Mouse (Mus musculus) ES-Bruce4 (cell line): ENCODE results near the gene Hook2. TPM values are rescaled to one million over a fixed set of nuclear protein-coding genes. Genes with fewer than 3 reads are reported as not detected.

Experiments used
- H3K27ac ChIP-seq: 2 replicates; pipeline ENCODE4 v1.5.1; 2012; ENCODE audit warnings: low read length, inconsistent platforms; ENCODE audit not compliant: insufficient read depth
- H3K27me3 ChIP-seq: 2 replicates; pipeline ENCODE4 v1.6.1; 2012; ENCODE audit warnings: mild to moderate bottlenecking, low read length, inconsistent platforms; ENCODE audit not compliant: control insufficient read depth, poor library complexity, insufficient read depth, severe bottlenecking
- H3K36me3 ChIP-seq: 2 replicates; pipeline ENCODE4 v1.6.1; 2012; ENCODE audit warnings: inconsistent platforms, mild to moderate bottlenecking, low read length, moderate library complexity; ENCODE audit not compliant: control insufficient read depth, poor library complexity, insufficient read depth, severe bottlenecking
- H3K4me1 ChIP-seq: one replicate; pipeline ENCODE4 v1.8.1; 2011; ENCODE audit warnings: low read length; ENCODE audit not compliant: control insufficient read depth, insufficient read depth
- H3K4me3 ChIP-seq: 2 replicates; pipeline ENCODE4 v1.5.1; 2011; ENCODE audit warnings: low read depth, mild to moderate bottlenecking, low read length
- H3K9ac ChIP-seq: 2 replicates; pipeline ENCODE4 v1.6.1; 2012; ENCODE audit warnings: low read depth, mild to moderate bottlenecking, inconsistent platforms; ENCODE audit not compliant: poor library complexity, severe bottlenecking
- H3K9me3 ChIP-seq: replicated peaks from 2 replicates; pipeline ENCODE4 v1.6.1; 2012; ENCODE audit warnings: mild to moderate bottlenecking, low read length, inconsistent platforms; ENCODE audit not compliant: control insufficient read depth, poor library complexity, insufficient read depth, severe bottlenecking
- CTCF ChIP-seq: IDR thresholded peaks from one replicate; pipeline ENCODE4 v1.8.1; 2011; ENCODE audit warnings: low read depth, low read length
- EP300 ChIP-seq: IDR thresholded peaks from 2 replicates; pipeline ENCODE4 v1.6.1; 2011; ENCODE audit warnings: low read depth, low read length; ENCODE audit not compliant: insufficient read depth
- POLR2A ChIP-seq: IDR thresholded peaks from one replicate; pipeline ENCODE4 v1.8.1; 2011; ENCODE audit warnings: low read length; ENCODE audit not compliant: insufficient read depth
- polyA plus RNA-seq: library from polyadenylated mRNA; stranded (reverse); fragments of >200 nt; gene quantifications from 2 replicates; pipeline ENCODE4 v1.2.4, GENCODE M21; 2011; ENCODE audit warnings: low read depth; ENCODE audit not compliant: missing spikeins, insufficient read depth, insufficient read length

The Hook2 gene
- polyA plus RNA-seq, 1 experiment: 41.5 TPM

- Histone ChIP-seq H3K9me3 (no peaks in the 10 kb centered on the region), H3K9ac (peak overlapping the region; percentile 73), H3K4me1 (peaks cover 5% of the 10 kb centered on the region), H3K36me3 (peaks cover 10% of the 10 kb centered on the region), H3K27ac (peak overlapping the region; percentile 74), H3K4me3 (peak overlapping the region; percentile 76), H3K27me3 (no peaks in the 10 kb centered on the region)
- no peak for TF ChIP-seq CTCF
- peak; percentile 84; the same call in 1 of the 2 replicates for TF ChIP-seq EP300
These were observed 433 bp downstream of the Hook2 start for GRCm38 (mm10) chr8:84990836-84991235.

GRCm38 (mm10) chr8:84994375-84994774, 4.0 kb downstream of the Hook2 start:
- H3K36me3 ChIP-seq: peaks cover 22% of the 10 kb centered on the region
- peaks cover 3% of the 10 kb centered on the region for H3K4me1 ChIP-seq
- no peaks in the 10 kb centered on the region for H3K9me3 ChIP-seq
- no peaks in the 10 kb centered on the region for H3K27me3 ChIP-seq
- H3K9ac ChIP-seq: no peak overlapping the region
- TF ChIP-seq POLR2A (no peak), CTCF (no peak), EP300 (no peak)
- no peak overlapping the region for H3K27ac ChIP-seq
- H3K4me3 ChIP-seq: no peak overlapping the region

DNA sequence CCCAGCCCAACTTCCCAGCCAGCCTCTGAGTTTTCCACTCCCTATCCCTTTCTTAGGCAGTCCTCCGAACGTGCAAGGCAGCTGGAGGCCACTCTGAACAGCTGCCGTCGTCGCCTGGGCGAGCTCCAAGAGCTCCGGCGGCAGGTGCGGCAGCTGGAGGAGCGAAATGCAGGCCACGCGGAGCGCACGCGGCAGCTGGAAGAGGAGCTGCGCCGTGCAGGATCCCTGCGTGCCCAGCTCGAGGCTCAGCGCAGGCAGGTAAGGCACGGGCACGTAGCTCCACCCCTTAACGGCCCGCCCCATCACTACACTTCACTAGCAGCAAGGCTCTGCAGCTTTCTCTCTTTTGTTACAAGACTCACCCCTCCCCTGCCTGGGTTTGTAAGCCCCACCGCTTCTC, 5.3 kb downstream of the Hook2 start:
- peak overlapping the region; percentile 23 for H3K9ac ChIP-seq

DNA sequence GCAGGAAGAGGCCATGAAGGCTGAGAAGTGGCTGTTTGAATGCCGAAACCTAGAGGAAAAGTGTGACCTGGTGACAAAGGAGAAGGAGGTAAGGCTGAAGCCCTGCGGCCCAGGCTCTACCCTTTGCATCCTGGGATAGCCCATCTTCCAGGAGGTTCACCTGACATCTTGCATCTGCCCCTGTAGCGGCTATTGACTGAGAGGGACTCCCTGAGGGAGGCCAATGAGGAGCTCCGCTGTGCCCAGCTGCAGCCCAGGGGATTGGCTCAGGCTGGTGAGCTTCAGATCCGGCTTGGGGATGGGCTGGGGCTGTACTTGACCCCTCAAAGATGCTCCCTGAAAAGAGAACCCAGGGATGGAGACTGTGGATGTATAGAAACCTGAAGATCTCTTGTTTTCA, 6.6 kb downstream of the Hook2 start:
- Histone ChIP-seq H3K4me1 (peaks cover 3% of the 10 kb centered on the region), H3K9me3 (no peaks in the 10 kb centered on the region), H3K4me3 (no peak overlapping the region), H3K36me3 (peaks cover 24% of the 10 kb centered on the region), H3K27me3 (no peaks in the 10 kb centered on the region), H3K9ac (no peak overlapping the region), H3K27ac (no peak overlapping the region)
- no peak for TF ChIP-seq EP300
- TF ChIP-seq CTCF: no peak
- no peak for TF ChIP-seq POLR2A

More for the DNA sequence above, 5.3 kb downstream of the Hook2 start:
- Histone ChIP-seq H3K9me3 (no peaks in the 10 kb centered on the region), H3K4me3 (peak overlapping the region; percentile 36), H3K4me1 (peaks cover 3% of the 10 kb centered on the region), H3K27ac (peak overlapping the region; percentile 37), H3K36me3 (peaks cover 22% of the 10 kb centered on the region), H3K27me3 (no peaks in the 10 kb centered on the region)
- TF ChIP-seq CTCF (no peak), POLR2A (no peak), EP300 (peak; percentile 54; the same call in 1 of the 2 replicates)

DNA sequence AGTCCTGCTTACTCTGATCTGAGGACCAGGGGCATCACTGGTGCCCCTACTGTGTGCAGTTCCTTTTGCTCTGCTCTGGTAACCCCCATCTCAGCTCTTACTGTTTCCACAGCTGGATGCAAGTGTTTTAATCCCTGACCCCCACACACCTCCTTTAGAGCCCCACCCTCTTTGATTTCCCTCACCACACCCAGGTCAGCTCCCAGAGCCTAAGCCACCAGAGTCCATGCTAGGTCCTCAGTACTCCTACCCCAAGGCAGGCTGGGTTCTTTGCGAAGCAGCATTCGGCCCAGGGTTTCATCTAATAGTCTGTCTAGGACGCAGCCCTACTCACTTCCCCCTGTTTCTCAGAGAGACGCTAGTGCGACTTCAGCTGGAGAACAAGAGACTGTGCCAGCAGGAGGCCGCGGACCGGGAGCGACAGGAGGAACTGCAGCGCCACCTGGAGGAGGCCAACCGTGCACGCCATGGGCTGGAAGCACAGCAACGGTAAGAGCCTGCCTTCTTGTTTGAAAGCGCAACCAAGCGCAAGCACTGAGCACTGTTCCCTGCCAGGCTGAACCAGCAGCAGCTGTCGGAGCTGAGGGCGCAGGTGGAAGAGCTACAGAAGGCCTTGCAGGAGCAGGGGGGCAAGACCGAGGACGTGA, 7.4 kb downstream of the Hook2 start:
- Histone ChIP-seq H3K27ac (peak overlapping the region; percentile 7), H3K4me3 (no peak overlapping the region)

GRCm38 (mm10) chr8:85007686-85008085, 17.3 kb downstream of the Hook2 start:
- peaks cover 2% of the 10 kb centered on the region; the same call in 1 of the 2 replicates for H3K36me3 ChIP-seq
- TF ChIP-seq CTCF (peak; percentile 70), POLR2A (no peak)
- H3K4me3 ChIP-seq: peak overlapping the region; percentile 36
- H3K27me3 ChIP-seq: peaks cover 2% of the 10 kb centered on the region; the same call in 1 of the 2 replicates
- H3K9ac ChIP-seq: peak overlapping the region; percentile 54
- no peak overlapping the region for H3K27ac ChIP-seq
- H3K4me1 ChIP-seq: peaks cover 2% of the 10 kb centered on the region
- no peaks in the 10 kb centered on the region for H3K9me3 ChIP-seq

More for the DNA sequence above, 7.4 kb downstream of the Hook2 start:
- Histone ChIP-seq H3K36me3 (peaks cover 29% of the 10 kb centered on the region), H3K9ac (0 out of 2 replicates have a peak overlapping the region, but pooled peaks have one; percentile 2), H3K9me3 (no peaks in the 10 kb centered on the region), H3K4me1 (peaks cover 6% of the 10 kb centered on the region), H3K27me3 (no peaks in the 10 kb centered on the region)
- peak; percentile 99 for TF ChIP-seq CTCF
- peak; percentile 71; the same call in 1 of the 2 replicates for TF ChIP-seq EP300
- TF ChIP-seq POLR2A: no peak
